Mouse (Mus musculus): ENCODE data around the gene Pla2g4d. TPM values are rescaled to one million over a fixed set of nuclear protein-coding genes. Genes with fewer than 3 reads are reported as not detected.

Gene Pla2g4d
- polyA plus RNA-seq, 1 experiment from 2014 or later: not detected

- H3K4me3 ChIP-seq: no peak overlapping the region
- no peaks in the 10 kb centered on the region for H3K36me3 ChIP-seq
- H3K4me2 ChIP-seq: no peak overlapping the region
- no peak for ATAC-seq (ENCODE audit: insufficient number of reproducible peaks, low FRiP score)
- H3K9me3 ChIP-seq (replicated peaks): no peaks in the 10 kb centered on the region
- H3K9ac ChIP-seq: no peak overlapping the region
- peaks cover 22% of the 10 kb centered on the region for H3K4me1 ChIP-seq (replicated peaks)
- 67% methylated on average over 3 of the region's 3 CpGs for WGBS
- H3K27ac ChIP-seq (ENCODE audit: poor library complexity, severe bottlenecking): no peak overlapping the region
- H3K27me3 ChIP-seq (replicated peaks): no peaks in the 10 kb centered on the region
Measured at GRCm38 (mm10) chr2:120235947-120236640, 52.9 kb downstream of the Pla2g4d start.

- 73% methylated on average over 3 of the region's 3 CpGs for WGBS
- Histone ChIP-seq H3K4me3 (no peak overlapping the region), H3K9me3 (replicated peaks) (no peaks in the 10 kb centered on the region), H3K4me2 (no peak overlapping the region), H3K36me3 (no peaks in the 10 kb centered on the region), H3K27ac (ENCODE audit: poor library complexity, severe bottlenecking) (no peak overlapping the region), H3K27me3 (replicated peaks) (no peaks in the 10 kb centered on the region), H3K4me1 (replicated peaks) (peaks cover 24% of the 10 kb centered on the region), H3K9ac (0 out of 2 replicates have a peak overlapping the region, but pooled peaks have one; percentile 13)
- no peak for ATAC-seq (ENCODE audit: insufficient number of reproducible peaks, low FRiP score)
Measured at GRCm38 (mm10) chr2:120235381-120235780, 53.6 kb downstream of the Pla2g4d start.

- 31% methylated on average over 3 of the region's 3 CpGs for WGBS
Measured at GRCm38 (mm10) chr2:120231642-120232041, 57.4 kb downstream of the Pla2g4d start.

More at GRCm38 (mm10) chr2:120231642-120232041, 57.4 kb downstream of the Pla2g4d start:
- H3K9ac ChIP-seq: no peak overlapping the region
- no peak overlapping the region for H3K27ac ChIP-seq (ENCODE audit: poor library complexity, severe bottlenecking)
- peaks cover 24% of the 10 kb centered on the region for H3K4me1 ChIP-seq (replicated peaks)
- H3K4me2 ChIP-seq: no peak overlapping the region
- H3K36me3 ChIP-seq: no peaks in the 10 kb centered on the region
- H3K9me3 ChIP-seq (replicated peaks): no peaks in the 10 kb centered on the region
- H3K27me3 ChIP-seq (replicated peaks): no peaks in the 10 kb centered on the region
- H3K4me3 ChIP-seq: no peak overlapping the region
- no peak for ATAC-seq (ENCODE audit: insufficient number of reproducible peaks, low FRiP score)

Other genes starting within 250 kb of the Pla2g4d start
- 159 and 186 TPM in 2 replicates for gene Ehd4, start 134.6 kb downstream of the Pla2g4d start, polyA plus RNA-seq (2016; fragmentation: Nextera tagmentation; extraction: Ambion mirVana)
- gene Pla2g4e, start 43.9 kb downstream of the Pla2g4d start, polyA plus RNA-seq (2016; fragmentation: Nextera tagmentation; extraction: Ambion mirVana): 0.59 and 0.73 TPM in 2 replicates
- gene Pla2g4f, start 25.0 kb upstream of the Pla2g4d start, polyA plus RNA-seq (2016; fragmentation: Nextera tagmentation; extraction: Ambion mirVana): not detected in 2 replicates
- 19.9 TPM in 2 replicates for gene Vps39, start 63.9 kb upstream of the Pla2g4d start, polyA plus RNA-seq (2016; fragmentation: Nextera tagmentation; extraction: Ambion mirVana)
- gene Ganc, start 114.7 kb upstream of the Pla2g4d start, polyA plus RNA-seq (2016; fragmentation: Nextera tagmentation; extraction: Ambion mirVana): 10.6 and 10.7 TPM in 2 replicates
- 6.6 and 7.2 TPM in 2 replicates for gene Tmem87a, start 114.9 kb upstream of the Pla2g4d start, polyA plus RNA-seq (2016; fragmentation: Nextera tagmentation; extraction: Ambion mirVana)
- gene Capn3, start 166.8 kb upstream of the Pla2g4d start, polyA plus RNA-seq (2016; fragmentation: Nextera tagmentation; extraction: Ambion mirVana): 3.9 and 6.1 TPM in 2 replicates

Data from heart, embryonic 12.5 days (tissue).